Mouse (Mus musculus): ENCODE data around the gene Tmem202. TPM values are rescaled to one million over a fixed set of nuclear protein-coding genes. Genes with fewer than 3 reads are reported as not detected.

Gene Tmem202
- polyA plus RNA-seq, 1 experiment from 2014 or later = not detected

- Histone ChIP-seq H3K4me2 (ENCODE audit: low read depth, low read length) (no peak overlapping the region), H3K27ac (ENCODE audit: low read length) (no peak overlapping the region), H3K4me1 (ENCODE audit: control insufficient read depth, insufficient read depth, low read length) (no peaks in the 10 kb centered on the region), H3K9me3 (replicated peaks; ENCODE audit: control insufficient read depth, low read length) (no peaks in the 10 kb centered on the region), H3K4me3 (replicated peaks; ENCODE audit: low read length) (no peak overlapping the region), H3K9ac (ENCODE audit: low read length) (no peak overlapping the region), H3K36me3 (ENCODE audit: control insufficient read depth, insufficient read depth, low read length) (no peaks in the 10 kb centered on the region; the same call in 1 of the 2 replicates), H3K27me3 (ENCODE audit: control insufficient read depth, insufficient read depth, low read length) (no peaks in the 10 kb centered on the region)
- peak; percentile 53; the same call in 1 of the 2 replicates for ATAC-seq (ENCODE audit: insufficient read depth, low FRiP score)
- 27% methylated on average over 6 of the region's 6 CpGs for WGBS
These were observed 27.5 kb upstream of the Tmem202 start for GRCm38 (mm10) chr9:59567111-59567510.

DNA sequence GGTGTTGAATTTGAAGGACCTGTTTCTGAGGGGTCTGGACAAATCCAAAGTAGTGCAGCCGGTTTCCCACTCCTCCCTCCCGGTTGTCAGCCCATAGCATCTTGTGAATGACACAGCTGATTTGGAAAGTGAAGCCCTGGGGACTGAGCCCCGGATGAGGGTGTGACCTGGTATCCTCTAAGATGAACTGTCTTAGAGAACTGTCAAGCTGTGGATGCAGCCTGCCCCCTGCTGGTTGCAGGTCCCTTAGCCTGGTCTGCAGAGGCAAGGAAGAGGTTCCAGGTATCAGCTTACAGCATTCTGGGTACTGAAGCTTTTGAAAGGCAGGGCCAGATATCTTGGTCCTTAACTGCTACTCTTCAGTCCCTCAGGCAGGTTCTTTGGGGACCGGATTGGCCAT, 26.0 kb upstream of the Tmem202 start:
- Histone ChIP-seq H3K4me2 (ENCODE audit: low read depth, low read length) (no peak overlapping the region), H3K9ac (ENCODE audit: low read length) (no peak overlapping the region), H3K9me3 (replicated peaks; ENCODE audit: control insufficient read depth, low read length) (no peaks in the 10 kb centered on the region), H3K4me3 (replicated peaks; ENCODE audit: low read length) (no peak overlapping the region), H3K4me1 (ENCODE audit: control insufficient read depth, insufficient read depth, low read length) (no peaks in the 10 kb centered on the region), H3K36me3 (ENCODE audit: control insufficient read depth, insufficient read depth, low read length) (no peaks in the 10 kb centered on the region; the same call in 1 of the 2 replicates), H3K27me3 (ENCODE audit: control insufficient read depth, insufficient read depth, low read length) (no peaks in the 10 kb centered on the region), H3K27ac (ENCODE audit: low read length) (no peak overlapping the region)
- WGBS = 26% methylated on average over 4 of the region's 4 CpGs
- ATAC-seq (ENCODE audit: insufficient read depth, low FRiP score) = no peak; the same call in 1 of the 2 replicates

GRCm38 (mm10) chr9:59553719-59554118, 14.1 kb upstream of the Tmem202 start:
- 80% methylated on average over 4 of the region's 4 CpGs for WGBS
- Histone ChIP-seq H3K4me2 (ENCODE audit: low read depth, low read length) (no peak overlapping the region), H3K4me3 (replicated peaks; ENCODE audit: low read length) (no peak overlapping the region), H3K9me3 (replicated peaks; ENCODE audit: control insufficient read depth, low read length) (no peaks in the 10 kb centered on the region), H3K27ac (ENCODE audit: low read length) (no peak overlapping the region), H3K36me3 (ENCODE audit: control insufficient read depth, insufficient read depth, low read length) (no peaks in the 10 kb centered on the region; the same call in 1 of the 2 replicates), H3K27me3 (ENCODE audit: control insufficient read depth, insufficient read depth, low read length) (no peaks in the 10 kb centered on the region), H3K9ac (ENCODE audit: low read length) (no peak overlapping the region), H3K4me1 (ENCODE audit: control insufficient read depth, insufficient read depth, low read length) (no peaks in the 10 kb centered on the region)
- no peak for ATAC-seq (ENCODE audit: insufficient read depth, low FRiP score)

- H3K27me3 ChIP-seq (ENCODE audit: control insufficient read depth, insufficient read depth, low read length) = no peaks in the 10 kb centered on the region
- no peak overlapping the region for H3K27ac ChIP-seq (ENCODE audit: low read length)
- ATAC-seq (ENCODE audit: insufficient read depth, low FRiP score) = no peak
- H3K4me1 ChIP-seq (ENCODE audit: control insufficient read depth, insufficient read depth, low read length) = no peaks in the 10 kb centered on the region
- no peaks in the 10 kb centered on the region; the same call in 1 of the 2 replicates for H3K36me3 ChIP-seq (ENCODE audit: control insufficient read depth, insufficient read depth, low read length)
- no peak overlapping the region for H3K4me3 ChIP-seq (replicated peaks; ENCODE audit: low read length)
- H3K9me3 ChIP-seq (replicated peaks; ENCODE audit: control insufficient read depth, low read length) = no peaks in the 10 kb centered on the region
- WGBS = 84% methylated on average over 5 of the region's 5 CpGs
- H3K4me2 ChIP-seq (ENCODE audit: low read depth, low read length) = no peak overlapping the region
- H3K9ac ChIP-seq (ENCODE audit: low read length) = no peak overlapping the region
These were observed 13.0 kb upstream of the Tmem202 start for GRCm38 (mm10) chr9:59552610-59553009.

DNA sequence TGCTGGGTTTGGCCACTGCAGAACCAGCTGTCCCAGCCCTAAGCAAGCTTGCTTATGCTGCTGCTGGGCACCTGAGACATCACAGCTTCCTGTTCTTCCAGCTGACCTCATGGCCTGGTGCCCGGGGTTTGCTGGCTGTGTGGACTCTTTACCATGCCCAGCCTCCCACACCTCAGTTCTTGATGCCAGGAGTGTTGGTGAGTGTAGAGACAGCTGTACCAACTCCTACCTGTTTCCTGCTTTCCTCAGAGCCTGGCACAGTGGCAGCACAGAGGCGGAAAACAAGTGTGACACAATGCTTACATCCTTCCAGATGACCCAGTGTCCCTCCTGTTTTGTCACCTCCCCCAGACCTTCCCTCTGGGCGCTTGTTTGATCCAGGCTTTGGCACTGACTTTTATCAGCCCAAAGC, 12.0 kb upstream of the Tmem202 start:
- H3K9me3 ChIP-seq (replicated peaks; ENCODE audit: control insufficient read depth, low read length) = no peaks in the 10 kb centered on the region
- 0 out of 2 replicates have a peak, but pooled peaks cover 2% of the 10 kb centered on the region for H3K4me1 ChIP-seq (ENCODE audit: control insufficient read depth, insufficient read depth, low read length)
- H3K4me2 ChIP-seq (ENCODE audit: low read depth, low read length) = no peak overlapping the region
- 0 out of 2 replicates have a peak overlapping the region, but pooled peaks have one; percentile 6 for H3K27ac ChIP-seq (ENCODE audit: low read length)
- no peak overlapping the region for H3K4me3 ChIP-seq (replicated peaks; ENCODE audit: low read length)
- no peaks in the 10 kb centered on the region for H3K27me3 ChIP-seq (ENCODE audit: control insufficient read depth, insufficient read depth, low read length)
- ATAC-seq (ENCODE audit: insufficient read depth, low FRiP score) = no peak
- WGBS = 61% methylated on average over 3 of the region's 3 CpGs
- no peaks in the 10 kb centered on the region; the same call in 1 of the 2 replicates for H3K36me3 ChIP-seq (ENCODE audit: control insufficient read depth, insufficient read depth, low read length)
- no peak overlapping the region for H3K9ac ChIP-seq (ENCODE audit: low read length)

DNA sequence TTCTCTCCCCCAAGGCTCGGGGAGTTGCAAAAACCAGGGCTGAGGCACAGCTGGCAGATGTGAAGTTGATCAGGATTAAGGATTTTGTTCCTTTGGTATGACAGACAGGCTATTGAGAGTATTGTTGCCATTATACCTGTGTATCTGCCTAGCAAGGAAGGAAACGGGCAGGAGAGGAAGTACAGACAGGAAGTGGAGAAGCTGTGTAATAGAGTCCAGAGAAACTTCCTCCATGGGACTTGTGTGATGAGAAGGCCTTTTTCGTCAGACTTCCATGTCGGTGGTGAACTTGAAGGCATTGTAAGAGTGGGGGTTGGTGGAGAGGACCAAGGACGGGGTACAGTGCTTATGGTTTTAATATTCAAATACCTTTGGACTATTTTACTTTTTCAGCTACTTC, 11.4 kb upstream of the Tmem202 start:
- Histone ChIP-seq H3K4me3 (replicated peaks; ENCODE audit: low read length) (no peak overlapping the region), H3K27ac (ENCODE audit: low read length) (no peak overlapping the region), H3K27me3 (ENCODE audit: control insufficient read depth, insufficient read depth, low read length) (no peaks in the 10 kb centered on the region), H3K36me3 (ENCODE audit: control insufficient read depth, insufficient read depth, low read length) (no peaks in the 10 kb centered on the region; the same call in 1 of the 2 replicates), H3K9ac (ENCODE audit: low read length) (no peak overlapping the region), H3K4me1 (ENCODE audit: control insufficient read depth, insufficient read depth, low read length) (0 out of 2 replicates have a peak, but pooled peaks cover 2% of the 10 kb centered on the region), H3K9me3 (replicated peaks; ENCODE audit: control insufficient read depth, low read length) (no peaks in the 10 kb centered on the region), H3K4me2 (ENCODE audit: low read depth, low read length) (no peak overlapping the region)
- no peak for ATAC-seq (ENCODE audit: insufficient read depth, low FRiP score)
- WGBS = 81% methylated on average over 5 of the region's 5 CpGs

- Histone ChIP-seq H3K4me1 (ENCODE audit: control insufficient read depth, insufficient read depth, low read length) (0 out of 2 replicates have a peak, but pooled peaks cover 2% of the 10 kb centered on the region), H3K36me3 (ENCODE audit: control insufficient read depth, insufficient read depth, low read length) (no peaks in the 10 kb centered on the region; the same call in 1 of the 2 replicates), H3K4me3 (replicated peaks; ENCODE audit: low read length) (no peak overlapping the region), H3K9me3 (replicated peaks; ENCODE audit: control insufficient read depth, low read length) (no peaks in the 10 kb centered on the region), H3K4me2 (ENCODE audit: low read depth, low read length) (no peak overlapping the region), H3K27me3 (ENCODE audit: control insufficient read depth, insufficient read depth, low read length) (no peaks in the 10 kb centered on the region), H3K27ac (ENCODE audit: low read length) (no peak overlapping the region), H3K9ac (ENCODE audit: low read length) (no peak overlapping the region)
- ATAC-seq (ENCODE audit: insufficient read depth, low FRiP score) = no peak
- WGBS = 84% methylated on average over 4 of the region's 4 CpGs
These were observed 10.4 kb upstream of the Tmem202 start for GRCm38 (mm10) chr9:59550077-59550476.

DNA sequence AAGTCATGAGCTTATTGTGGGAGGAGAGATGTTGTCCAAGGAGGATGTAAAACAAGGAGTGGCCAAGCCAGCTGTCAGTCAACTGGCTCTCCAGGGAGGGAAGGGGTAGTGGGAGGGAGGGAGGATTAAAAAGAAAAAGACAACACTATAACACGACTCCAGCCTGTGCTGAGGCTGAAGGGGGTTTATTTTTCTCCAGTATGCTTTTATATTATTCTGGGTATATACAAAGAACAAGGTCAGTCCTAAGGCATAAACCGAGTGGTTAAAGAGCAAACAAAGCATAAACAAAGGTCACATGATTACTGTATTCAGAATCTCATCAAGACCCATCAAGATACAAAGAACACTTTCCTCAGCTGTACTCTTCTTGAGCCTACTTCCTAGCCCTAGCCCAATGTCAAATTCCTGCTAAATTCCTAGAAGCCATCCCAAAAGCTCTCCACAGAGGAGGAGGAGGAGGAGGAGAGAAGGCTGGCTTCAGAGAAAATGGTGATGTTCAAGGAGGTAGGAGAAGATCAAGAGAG, 9.4 kb upstream of the Tmem202 start:
- no peak for ATAC-seq (ENCODE audit: insufficient read depth, low FRiP score)
- WGBS = 52% methylated on average over 2 of the region's 2 CpGs
- 0 out of 2 replicates have a peak, but pooled peaks cover 2% of the 10 kb centered on the region for H3K4me1 ChIP-seq (ENCODE audit: control insufficient read depth, insufficient read depth, low read length)
- H3K27ac ChIP-seq (ENCODE audit: low read length) = no peak overlapping the region
- H3K9ac ChIP-seq (ENCODE audit: low read length) = no peak overlapping the region
- no peak overlapping the region for H3K4me3 ChIP-seq (replicated peaks; ENCODE audit: low read length)
- H3K9me3 ChIP-seq (replicated peaks; ENCODE audit: control insufficient read depth, low read length) = no peaks in the 10 kb centered on the region
- no peaks in the 10 kb centered on the region for H3K27me3 ChIP-seq (ENCODE audit: control insufficient read depth, insufficient read depth, low read length)
- H3K36me3 ChIP-seq (ENCODE audit: control insufficient read depth, insufficient read depth, low read length) = no peaks in the 10 kb centered on the region; the same call in 1 of the 2 replicates
- H3K4me2 ChIP-seq (ENCODE audit: low read depth, low read length) = no peak overlapping the region

GRCm38 (mm10) chr9:59547869-59548268, 8.2 kb upstream of the Tmem202 start:
- Histone ChIP-seq H3K4me2 (ENCODE audit: low read depth, low read length) (no peak overlapping the region), H3K9me3 (replicated peaks; ENCODE audit: control insufficient read depth, low read length) (no peaks in the 10 kb centered on the region), H3K27me3 (ENCODE audit: control insufficient read depth, insufficient read depth, low read length) (no peaks in the 10 kb centered on the region), H3K4me3 (replicated peaks; ENCODE audit: low read length) (no peak overlapping the region), H3K4me1 (ENCODE audit: control insufficient read depth, insufficient read depth, low read length) (0 out of 2 replicates have a peak, but pooled peaks cover 2% of the 10 kb centered on the region), H3K9ac (ENCODE audit: low read length) (no peak overlapping the region), H3K36me3 (ENCODE audit: control insufficient read depth, insufficient read depth, low read length) (no peaks in the 10 kb centered on the region; the same call in 1 of the 2 replicates), H3K27ac (ENCODE audit: low read length) (no peak overlapping the region)
- no peak for ATAC-seq (ENCODE audit: insufficient read depth, low FRiP score)
- WGBS = 83% methylated on average over 1 of the region's 1 CpGs
